Mouse (Mus musculus): ENCODE measurements at regions not wholly inside any gene's neighbourhood (a gene's known extent, or its start where the extent isn't known, plus 50 kb on each side); places are given as distances from the start of the nearest gene placed in this dataset.

- DNase-seq (peak; percentile 93), ATAC-seq (ENCODE audit: low FRiP score, low TSS enrichment) (peak; percentile 82)
- WGBS: 3% methylated on average over 10 of the region's 10 CpGs
- peaks cover 38% of the 10 kb centered on the region for H3K4me1 ChIP-seq (ENCODE audit: control insufficient read depth, insufficient read depth, low read length)
- peak overlapping the region; percentile 31 for H3K4me2 ChIP-seq (ENCODE audit: low read length)
- peak overlapping the region; percentile 91 for H3K27ac ChIP-seq (replicated peaks; ENCODE audit: low read depth, low read length)
- 0 out of 2 replicates have a peak, but pooled peaks cover 2% of the 10 kb centered on the region for H3K9me3 ChIP-seq (ENCODE audit: control insufficient read depth, low read length)
- no peak overlapping the region for H3K4me3 ChIP-seq (replicated peaks; ENCODE audit: low read depth, low read length)
- peak overlapping the region; percentile 9; the same call in 1 of the 2 replicates for H3K9ac ChIP-seq (replicated peaks; ENCODE audit: low read length)
- no peaks in the 10 kb centered on the region for H3K36me3 ChIP-seq (ENCODE audit: control insufficient read depth, insufficient read depth, low read length)
- H3K27me3 ChIP-seq (ENCODE audit: control insufficient read depth, insufficient read depth, low read length): no peaks in the 10 kb centered on the region
These were observed 73.3 kb upstream of the Gm26897 start for GRCm38 (mm10) chr5:111660447-111660846.

DNA sequence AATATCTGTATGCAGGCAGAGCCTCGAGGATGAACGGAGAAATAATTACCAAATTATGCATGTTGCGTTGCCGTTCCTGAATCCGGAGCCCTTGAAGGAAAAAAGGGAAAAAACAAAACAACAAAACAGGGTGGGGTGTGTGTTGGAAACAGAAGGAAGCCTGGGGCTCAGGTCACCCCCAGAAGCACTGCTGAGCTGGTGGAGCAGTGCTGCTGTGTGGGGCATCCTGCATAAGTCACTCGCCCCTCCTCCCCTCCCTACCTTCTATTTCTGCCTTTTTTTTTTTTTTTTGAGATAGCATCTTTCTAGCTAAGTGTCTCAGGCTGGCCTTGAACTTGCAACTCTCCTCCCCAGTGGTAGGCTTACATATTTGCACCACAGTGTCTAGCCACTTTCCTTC, 72.8 kb upstream of the Gm26897 start:
- DNase-seq (no peak), ATAC-seq (ENCODE audit: low FRiP score, low TSS enrichment) (peak; percentile 44; the same call in 1 of the 2 replicates)
- no peaks in the 10 kb centered on the region for H3K27me3 ChIP-seq (ENCODE audit: control insufficient read depth, insufficient read depth, low read length)
- H3K36me3 ChIP-seq (ENCODE audit: control insufficient read depth, insufficient read depth, low read length): no peaks in the 10 kb centered on the region
- peaks cover 38% of the 10 kb centered on the region for H3K4me1 ChIP-seq (ENCODE audit: control insufficient read depth, insufficient read depth, low read length)
- 0 out of 2 replicates have a peak, but pooled peaks cover 2% of the 10 kb centered on the region for H3K9me3 ChIP-seq (ENCODE audit: control insufficient read depth, low read length)
- H3K4me2 ChIP-seq (ENCODE audit: low read length): peak overlapping the region; percentile 31
- H3K27ac ChIP-seq (replicated peaks; ENCODE audit: low read depth, low read length): peak overlapping the region; percentile 91
- peak overlapping the region; percentile 9; the same call in 1 of the 2 replicates for H3K9ac ChIP-seq (replicated peaks; ENCODE audit: low read length)
- WGBS: 7% methylated on average over 6 of the region's 6 CpGs
- H3K4me3 ChIP-seq (replicated peaks; ENCODE audit: low read depth, low read length): no peak overlapping the region

GRCm38 (mm10) chr5:111661971-111662370, 71.8 kb upstream of the Gm26897 start:
- DNase-seq: peak; percentile 62
- no peaks in the 10 kb centered on the region for H3K9me3 ChIP-seq (ENCODE audit: control insufficient read depth, low read length)
- H3K9ac ChIP-seq (replicated peaks; ENCODE audit: low read length): no peak overlapping the region
- no peaks in the 10 kb centered on the region for H3K36me3 ChIP-seq (ENCODE audit: control insufficient read depth, insufficient read depth, low read length)
- no peak overlapping the region for H3K4me2 ChIP-seq (ENCODE audit: low read length)
- H3K27me3 ChIP-seq (ENCODE audit: control insufficient read depth, insufficient read depth, low read length): no peaks in the 10 kb centered on the region
- peak overlapping the region; percentile 91 for H3K27ac ChIP-seq (replicated peaks; ENCODE audit: low read depth, low read length)
- H3K4me3 ChIP-seq (replicated peaks; ENCODE audit: low read depth, low read length): no peak overlapping the region
- peaks cover 38% of the 10 kb centered on the region for H3K4me1 ChIP-seq (ENCODE audit: control insufficient read depth, insufficient read depth, low read length)
- no peak for ATAC-seq (ENCODE audit: low FRiP score, low TSS enrichment)
- WGBS: 37% methylated on average over 12 of the region's 12 CpGs

DNA sequence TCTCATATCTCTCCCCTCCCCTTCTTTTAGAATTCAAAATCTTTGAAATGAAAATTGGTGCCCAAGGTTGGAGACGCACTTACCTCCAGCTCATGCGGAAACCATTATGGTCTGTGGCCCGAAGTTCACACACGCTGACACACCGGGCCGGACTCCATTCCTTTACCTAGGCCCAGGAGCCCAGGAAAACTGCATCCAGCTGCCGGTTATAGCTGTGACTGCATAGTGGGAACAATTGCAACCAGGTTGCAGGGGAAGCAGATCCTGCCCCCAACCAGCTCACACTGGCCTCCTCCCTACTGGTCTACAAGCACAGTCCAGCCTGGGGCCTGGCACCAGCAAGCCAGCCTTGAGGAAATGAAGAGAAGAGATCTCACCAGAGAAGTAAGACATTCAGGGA, 69.9 kb upstream of the Gm26897 start:
- DNase-seq (no peak), ATAC-seq (ENCODE audit: low FRiP score, low TSS enrichment) (no peak)
- Histone ChIP-seq H3K27ac (replicated peaks; ENCODE audit: low read depth, low read length) (no peak overlapping the region), H3K4me3 (replicated peaks; ENCODE audit: low read depth, low read length) (no peak overlapping the region), H3K4me1 (ENCODE audit: control insufficient read depth, insufficient read depth, low read length) (peaks cover 35% of the 10 kb centered on the region), H3K9me3 (ENCODE audit: control insufficient read depth, low read length) (peaks cover 3% of the 10 kb centered on the region; the same call in 1 of the 2 replicates), H3K4me2 (ENCODE audit: low read length) (no peak overlapping the region), H3K27me3 (ENCODE audit: control insufficient read depth, insufficient read depth, low read length) (no peaks in the 10 kb centered on the region), H3K9ac (replicated peaks; ENCODE audit: low read length) (no peak overlapping the region), H3K36me3 (ENCODE audit: control insufficient read depth, insufficient read depth, low read length) (no peaks in the 10 kb centered on the region)
- 79% methylated on average over 7 of the region's 7 CpGs for WGBS

DNA sequence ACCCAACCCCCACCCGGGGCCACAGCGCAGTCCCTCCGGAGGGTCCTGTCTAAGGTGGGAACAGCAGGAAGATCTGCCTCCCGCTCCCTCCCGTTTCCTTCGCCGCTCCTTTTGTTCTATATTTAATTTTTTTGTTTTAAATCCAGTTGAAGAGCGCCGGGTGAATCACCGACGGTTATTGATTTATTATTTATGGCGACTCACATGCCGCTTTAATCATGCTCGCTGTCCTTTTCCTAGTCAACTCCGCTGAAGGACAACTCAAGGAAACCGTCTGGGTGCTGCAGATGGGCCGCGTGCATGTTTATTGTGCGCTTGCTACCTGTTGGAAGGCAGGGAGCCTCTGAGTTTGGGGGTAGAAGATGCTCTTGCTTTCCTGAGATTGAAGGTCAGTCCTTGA, 68.3 kb upstream of the Gm26897 start:
- H3K4me1 ChIP-seq (ENCODE audit: control insufficient read depth, insufficient read depth, low read length): peaks cover 24% of the 10 kb centered on the region
- WGBS: 61% methylated on average over 19 of the region's 19 CpGs

GRCm38 (mm10) chr5:111666007-111666406, 67.7 kb upstream of the Gm26897 start:
- Histone ChIP-seq H3K27ac (replicated peaks; ENCODE audit: low read depth, low read length) (no peak overlapping the region), H3K9me3 (ENCODE audit: control insufficient read depth, low read length) (peaks cover 7% of the 10 kb centered on the region; the same call in 1 of the 2 replicates), H3K9ac (replicated peaks; ENCODE audit: low read length) (no peak overlapping the region), H3K4me2 (ENCODE audit: low read length) (no peak overlapping the region), H3K27me3 (ENCODE audit: control insufficient read depth, insufficient read depth, low read length) (no peaks in the 10 kb centered on the region), H3K36me3 (ENCODE audit: control insufficient read depth, insufficient read depth, low read length) (no peaks in the 10 kb centered on the region), H3K4me3 (replicated peaks; ENCODE audit: low read depth, low read length) (no peak overlapping the region), H3K4me1 (ENCODE audit: control insufficient read depth, insufficient read depth, low read length) (peaks cover 18% of the 10 kb centered on the region)
- ATAC-seq (ENCODE audit: low FRiP score, low TSS enrichment) (no peak), DNase-seq (no peak)
- WGBS: 81% methylated on average over 8 of the region's 8 CpGs

More for the DNA sequence above, 68.3 kb upstream of the Gm26897 start:
- H3K27me3 ChIP-seq (ENCODE audit: control insufficient read depth, insufficient read depth, low read length): no peaks in the 10 kb centered on the region
- H3K4me3 ChIP-seq (replicated peaks; ENCODE audit: low read depth, low read length): no peak overlapping the region
- H3K4me2 ChIP-seq (ENCODE audit: low read length): no peak overlapping the region
- H3K9ac ChIP-seq (replicated peaks; ENCODE audit: low read length): no peak overlapping the region
- peak overlapping the region; percentile 71 for H3K27ac ChIP-seq (replicated peaks; ENCODE audit: low read depth, low read length)
- ATAC-seq (ENCODE audit: low FRiP score, low TSS enrichment) (no peak), DNase-seq (peak; percentile 53)
- H3K36me3 ChIP-seq (ENCODE audit: control insufficient read depth, insufficient read depth, low read length): no peaks in the 10 kb centered on the region
- H3K9me3 ChIP-seq (ENCODE audit: control insufficient read depth, low read length): peaks cover 7% of the 10 kb centered on the region; the same call in 1 of the 2 replicates

DNA sequence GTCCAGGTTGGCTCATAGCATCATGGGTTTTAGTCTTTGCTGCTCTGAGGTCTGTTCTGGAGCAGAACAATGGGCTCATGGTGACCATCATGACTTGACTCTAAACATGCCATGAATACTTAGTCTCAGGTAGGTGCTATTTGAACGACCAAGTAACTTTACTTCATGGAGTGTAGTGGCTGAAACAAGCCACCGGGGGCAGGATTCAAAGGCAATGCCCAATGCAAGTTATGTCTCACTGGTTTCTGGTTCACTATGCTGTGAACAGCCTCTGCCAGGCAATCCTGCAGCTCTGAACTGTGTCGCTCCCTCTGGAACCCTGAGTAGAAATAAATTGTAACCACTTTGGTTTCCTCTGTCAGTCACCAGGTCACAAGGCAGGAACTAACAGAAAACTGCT, 65.8 kb upstream of the Gm26897 start:
- 80% methylated on average over 3 of the region's 3 CpGs for WGBS
- DNase-seq: no peak
- Histone ChIP-seq H3K9ac (replicated peaks; ENCODE audit: low read length) (no peak overlapping the region), H3K4me1 (ENCODE audit: control insufficient read depth, insufficient read depth, low read length) (peaks cover 3% of the 10 kb centered on the region; the same call in 1 of the 2 replicates), H3K4me3 (replicated peaks; ENCODE audit: low read depth, low read length) (no peak overlapping the region), H3K27me3 (ENCODE audit: control insufficient read depth, insufficient read depth, low read length) (no peaks in the 10 kb centered on the region), H3K27ac (replicated peaks; ENCODE audit: low read depth, low read length) (no peak overlapping the region), H3K9me3 (ENCODE audit: control insufficient read depth, low read length) (peaks cover 7% of the 10 kb centered on the region; the same call in 1 of the 2 replicates), H3K4me2 (ENCODE audit: low read length) (no peak overlapping the region), H3K36me3 (ENCODE audit: control insufficient read depth, insufficient read depth, low read length) (no peaks in the 10 kb centered on the region)
- ATAC-seq (ENCODE audit: low FRiP score, low TSS enrichment): no peak

DNA sequence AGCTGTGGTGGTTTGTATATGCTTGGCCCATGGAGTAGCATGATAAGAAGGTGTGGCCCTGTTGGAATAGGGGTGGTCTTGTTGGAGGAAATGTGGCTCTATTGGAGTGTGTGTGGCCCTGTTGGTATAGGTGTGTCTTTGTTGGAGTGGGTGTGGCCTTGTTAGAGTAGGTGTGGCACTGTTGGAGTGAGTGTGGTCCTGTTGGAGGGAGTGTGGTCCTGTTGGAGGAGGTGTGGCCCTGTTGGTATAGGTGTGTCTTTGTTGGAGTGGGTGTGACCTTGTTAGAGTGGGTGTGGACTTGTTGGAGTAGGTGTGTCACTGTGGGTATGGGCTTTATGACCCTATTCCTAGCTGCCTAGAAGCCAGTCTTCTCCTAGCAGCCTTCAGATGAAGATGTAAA, 64.6 kb upstream of the Gm26897 start:
- Histone ChIP-seq H3K4me1 (ENCODE audit: control insufficient read depth, insufficient read depth, low read length) (peaks cover 3% of the 10 kb centered on the region; the same call in 1 of the 2 replicates), H3K9me3 (ENCODE audit: control insufficient read depth, low read length) (peaks cover 7% of the 10 kb centered on the region; the same call in 1 of the 2 replicates), H3K4me2 (ENCODE audit: low read length) (no peak overlapping the region), H3K27me3 (ENCODE audit: control insufficient read depth, insufficient read depth, low read length) (no peaks in the 10 kb centered on the region), H3K9ac (replicated peaks; ENCODE audit: low read length) (no peak overlapping the region), H3K27ac (replicated peaks; ENCODE audit: low read depth, low read length) (no peak overlapping the region), H3K4me3 (replicated peaks; ENCODE audit: low read depth, low read length) (no peak overlapping the region), H3K36me3 (ENCODE audit: control insufficient read depth, insufficient read depth, low read length) (no peaks in the 10 kb centered on the region)
- DNase-seq: no peak
- ATAC-seq (ENCODE audit: low FRiP score, low TSS enrichment): no peak

GRCm38 (mm10) chr5:111671762-111672161, 62.0 kb upstream of the Gm26897 start:
- H3K4me2 ChIP-seq (ENCODE audit: low read length): no peak overlapping the region
- peaks cover 11% of the 10 kb centered on the region for H3K4me1 ChIP-seq (ENCODE audit: control insufficient read depth, insufficient read depth, low read length)
- peaks cover 7% of the 10 kb centered on the region; the same call in 1 of the 2 replicates for H3K9me3 ChIP-seq (ENCODE audit: control insufficient read depth, low read length)
- H3K36me3 ChIP-seq (ENCODE audit: control insufficient read depth, insufficient read depth, low read length): no peaks in the 10 kb centered on the region
- H3K27ac ChIP-seq (replicated peaks; ENCODE audit: low read depth, low read length): 0 out of 2 replicates have a peak overlapping the region, but pooled peaks have one; percentile 38
- no peak for DNase-seq
- H3K27me3 ChIP-seq (ENCODE audit: control insufficient read depth, insufficient read depth, low read length): no peaks in the 10 kb centered on the region
- WGBS: 84% methylated on average over 6 of the region's 6 CpGs
- ATAC-seq (ENCODE audit: low FRiP score, low TSS enrichment): no peak
- H3K4me3 ChIP-seq (replicated peaks; ENCODE audit: low read depth, low read length): no peak overlapping the region
- no peak overlapping the region for H3K9ac ChIP-seq (replicated peaks; ENCODE audit: low read length)
